Mouse (Mus musculus): ENCODE results near the gene Gm26558. TPM values are rescaled to one million over a fixed set of nuclear protein-coding genes. Genes with fewer than 3 reads are reported as not detected.
A peak's percentile ranks its signal among the peaks of the same experiment; 100 is the strongest.

The Gm26558 gene
- polyA plus RNA-seq, 1 experiment from 2014 or later = 6.3 TPM

DNA sequence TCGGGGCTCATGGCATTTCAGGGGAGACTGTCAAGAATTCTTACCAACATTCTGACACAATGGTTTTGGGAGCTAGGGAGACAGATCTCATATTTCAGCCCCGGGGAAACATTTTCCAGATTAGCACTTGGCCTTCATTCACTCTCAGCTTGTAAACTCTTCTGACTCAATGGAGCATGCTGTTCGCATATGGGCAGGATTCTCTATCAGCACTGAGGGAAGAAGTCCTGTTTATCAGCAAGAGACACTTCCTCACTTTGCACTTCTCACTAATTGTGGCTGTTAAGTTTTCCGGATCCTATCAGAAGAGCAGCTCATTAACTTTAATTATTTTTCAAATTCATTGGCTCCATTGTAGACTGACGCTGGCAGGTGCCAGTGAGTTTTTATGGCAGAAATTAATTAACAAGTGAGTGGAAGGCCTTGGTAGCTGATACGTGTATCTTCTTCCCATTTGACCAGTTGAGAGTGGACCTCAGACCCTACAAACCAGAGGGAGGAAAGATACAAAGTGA lies 16.6 kb downstream of the Gm26558 start:
- no peak for ATAC-seq (ENCODE audit: low FRiP score, low read depth)
- H3K4me2 ChIP-seq (replicated peaks) = no peak overlapping the region
- peaks cover 3% of the 10 kb centered on the region; the same call in 1 of the 2 replicates for H3K4me1 ChIP-seq
- no peak overlapping the region for H3K4me3 ChIP-seq
- no peak overlapping the region for H3K9ac ChIP-seq
- H3K27ac ChIP-seq = no peak overlapping the region
- no peaks in the 10 kb centered on the region for H3K27me3 ChIP-seq
- H3K36me3 ChIP-seq = no peaks in the 10 kb centered on the region
- no peaks in the 10 kb centered on the region for H3K9me3 ChIP-seq
- 56% methylated on average over 6 of the region's 6 CpGs for WGBS

DNA sequence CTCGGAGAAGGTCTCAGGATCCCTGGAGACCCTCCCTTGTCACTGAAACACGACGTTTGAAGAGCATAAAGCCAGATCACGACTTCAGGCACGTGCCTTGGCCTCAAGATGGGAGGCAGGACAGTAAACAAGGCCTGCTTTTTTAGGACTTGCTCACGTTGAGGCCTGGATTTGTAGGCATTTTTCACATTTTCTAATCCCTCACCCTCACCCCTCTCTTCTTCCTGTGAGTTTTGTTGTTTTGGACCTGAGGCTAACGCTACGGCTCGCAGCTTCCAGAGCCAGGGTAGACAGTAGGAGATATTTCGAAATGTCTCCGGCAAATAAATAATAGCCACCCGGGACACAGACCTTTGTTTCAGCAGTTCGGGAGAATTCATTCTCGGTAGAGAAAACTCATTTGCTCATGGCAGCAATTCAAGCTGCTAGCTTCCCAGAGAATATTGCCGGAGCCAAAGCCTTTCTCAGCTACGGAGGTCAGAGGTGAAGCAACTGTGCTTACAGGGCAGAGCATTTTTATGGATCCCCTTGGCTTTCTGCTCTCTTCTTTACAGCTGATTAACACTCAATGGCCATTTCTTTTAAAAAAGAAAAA lies 18.8 kb downstream of the Gm26558 start:
- H3K9me3 ChIP-seq = no peaks in the 10 kb centered on the region
- H3K9ac ChIP-seq = no peak overlapping the region
- H3K4me2 ChIP-seq (replicated peaks) = no peak overlapping the region
- peaks cover 3% of the 10 kb centered on the region; the same call in 1 of the 2 replicates for H3K4me1 ChIP-seq
- H3K36me3 ChIP-seq = no peaks in the 10 kb centered on the region
- 47% methylated on average over 16 of the region's 16 CpGs for WGBS
- no peak overlapping the region for H3K4me3 ChIP-seq
- no peak overlapping the region for H3K27ac ChIP-seq
- no peaks in the 10 kb centered on the region for H3K27me3 ChIP-seq
- no peak for ATAC-seq (ENCODE audit: low FRiP score, low read depth)

DNA sequence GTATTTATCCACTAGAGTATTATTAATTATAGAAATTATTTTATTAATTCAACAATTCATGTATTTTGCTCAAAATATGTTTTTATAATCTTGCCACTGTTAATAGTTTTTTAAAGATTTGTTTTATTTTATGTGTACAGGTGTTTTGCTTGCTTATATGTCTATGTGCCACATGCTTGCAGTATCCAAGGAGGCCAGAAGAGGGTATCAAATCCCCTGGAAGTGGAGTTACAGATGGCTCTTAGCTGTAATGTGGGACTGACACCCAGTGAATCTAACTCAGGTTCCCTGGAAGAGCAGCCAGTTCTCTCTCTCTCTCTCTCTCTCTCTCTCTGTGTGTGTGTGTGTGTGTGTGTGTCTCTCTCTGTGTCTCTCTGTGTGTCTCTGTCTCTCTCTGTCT lies 20.9 kb downstream of the Gm26558 start:
- peaks cover 3% of the 10 kb centered on the region; the same call in 1 of the 2 replicates for H3K4me1 ChIP-seq
- H3K36me3 ChIP-seq = no peaks in the 10 kb centered on the region
- no peak overlapping the region for H3K4me2 ChIP-seq (replicated peaks)
- no peak for ATAC-seq (ENCODE audit: low FRiP score, low read depth)
- no peaks in the 10 kb centered on the region for H3K9me3 ChIP-seq
- H3K27ac ChIP-seq = no peak overlapping the region
- no peaks in the 10 kb centered on the region for H3K27me3 ChIP-seq
- no peak overlapping the region for H3K9ac ChIP-seq
- no peak overlapping the region for H3K4me3 ChIP-seq

DNA sequence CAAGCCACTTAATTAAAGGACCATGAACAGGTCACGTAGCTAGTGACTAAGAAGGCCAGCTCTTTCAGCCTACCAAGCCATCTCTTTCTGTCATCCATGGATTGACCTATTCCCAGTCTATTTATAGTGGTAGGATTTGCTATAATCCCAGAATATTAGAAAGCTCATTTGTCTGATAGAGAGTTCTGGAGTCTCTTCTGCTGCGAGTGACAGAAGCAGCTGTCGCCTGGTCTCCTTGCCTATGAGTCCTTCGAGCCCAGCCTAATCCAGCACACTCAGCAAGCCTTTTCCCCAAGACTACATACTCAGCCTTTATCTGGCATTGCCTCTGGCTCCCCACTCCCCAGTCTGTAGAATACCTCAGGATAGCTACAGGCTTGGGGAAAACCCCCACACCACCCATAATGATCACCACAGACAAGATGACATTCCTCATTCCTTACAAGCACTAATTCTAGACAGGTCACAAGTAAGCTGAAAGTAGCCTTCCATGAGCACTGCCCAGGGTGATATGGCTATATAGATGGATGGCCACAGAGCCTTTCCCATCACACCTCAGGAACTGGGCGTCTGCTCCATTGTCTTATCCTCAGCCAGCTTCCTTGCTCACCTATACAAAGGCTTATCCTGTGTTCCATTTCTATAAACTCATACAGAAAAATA lies 27.7 kb downstream of the Gm26558 start:
- Histone ChIP-seq H3K9ac (no peak overlapping the region), H3K9me3 (peaks cover 3% of the 10 kb centered on the region; the same call in 1 of the 2 replicates), H3K36me3 (no peaks in the 10 kb centered on the region), H3K4me3 (no peak overlapping the region), H3K27ac (no peak overlapping the region), H3K4me2 (replicated peaks) (no peak overlapping the region), H3K27me3 (peaks cover 38% of the 10 kb centered on the region), H3K4me1 (peaks cover 13% of the 10 kb centered on the region)
- 80% methylated on average over 5 of the region's 5 CpGs for WGBS
- no peak for ATAC-seq (ENCODE audit: low FRiP score, low read depth)

DNA sequence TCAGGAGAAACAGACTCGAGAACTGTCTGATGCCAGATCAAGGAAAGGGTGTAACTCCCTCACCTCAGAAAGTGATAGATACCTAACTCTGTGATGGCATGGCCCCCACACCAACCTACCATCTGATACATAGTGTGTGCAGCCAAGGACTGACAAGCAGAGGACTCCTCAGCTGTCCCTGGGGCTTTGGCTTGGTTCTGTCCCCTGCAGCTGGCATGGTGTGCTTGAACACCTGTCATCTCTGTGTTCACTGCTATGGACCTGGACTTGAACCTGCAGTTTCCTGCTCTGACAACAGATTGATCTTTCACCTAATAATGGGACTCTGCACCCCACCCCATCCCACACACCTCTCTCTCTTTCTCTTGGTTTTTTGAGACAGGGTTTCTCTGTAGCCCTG lies 29.5 kb downstream of the Gm26558 start:
- H3K9ac ChIP-seq = no peak overlapping the region

DNA sequence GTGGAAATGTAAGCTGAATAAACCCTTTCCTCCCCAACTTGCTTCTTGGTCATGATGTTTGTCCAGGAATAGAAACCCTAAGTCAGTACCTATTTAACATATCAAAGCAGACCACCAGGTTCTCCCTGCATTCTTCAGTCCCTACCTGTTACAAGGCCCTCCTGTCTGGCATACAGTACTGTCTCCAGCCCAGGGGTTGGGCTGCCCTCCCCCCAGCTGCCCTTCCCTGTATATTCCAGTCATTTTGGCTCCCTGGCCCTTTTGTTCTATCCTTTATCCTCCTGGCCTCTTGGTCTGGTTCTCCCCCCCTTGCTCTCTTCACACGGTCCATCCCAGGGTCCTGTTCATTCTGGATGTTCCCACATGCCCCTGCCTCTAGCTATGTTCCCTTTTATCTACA lies 30.6 kb downstream of the Gm26558 start:
- ATAC-seq (ENCODE audit: low FRiP score, low read depth) = no peak

More for the DNA sequence above, 29.5 kb downstream of the Gm26558 start:
- H3K4me2 ChIP-seq (replicated peaks) = no peak overlapping the region
- no peaks in the 10 kb centered on the region for H3K36me3 ChIP-seq
- peaks cover 42% of the 10 kb centered on the region for H3K27me3 ChIP-seq
- H3K27ac ChIP-seq = no peak overlapping the region
- peaks cover 4% of the 10 kb centered on the region; the same call in 1 of the 2 replicates for H3K9me3 ChIP-seq
- H3K4me1 ChIP-seq = peaks cover 17% of the 10 kb centered on the region
- no peak overlapping the region for H3K4me3 ChIP-seq
- no peak for ATAC-seq (ENCODE audit: low FRiP score, low read depth)
- WGBS = 76% methylated on average over 1 of the region's 1 CpGs

DNA sequence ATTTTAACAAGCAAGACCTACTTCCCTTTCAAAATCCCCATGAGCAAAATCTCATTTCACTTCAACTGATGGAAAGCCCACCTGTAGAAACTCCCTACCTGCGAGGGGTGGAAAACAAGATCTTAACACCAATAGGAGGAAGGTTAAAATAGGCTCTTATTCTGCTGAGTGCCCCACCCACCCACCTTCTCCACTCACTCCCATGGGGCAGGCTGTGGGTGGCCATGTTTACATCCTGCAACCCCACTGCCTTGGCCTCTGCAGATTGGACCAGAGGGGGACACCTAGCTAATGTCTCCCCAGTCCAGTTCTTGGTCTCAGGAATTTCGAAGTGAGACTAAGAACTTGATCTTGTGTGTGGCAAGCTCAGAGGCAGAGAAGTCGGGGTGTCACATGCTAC lies 32.0 kb downstream of the Gm26558 start:
- Histone ChIP-seq H3K27me3 (peaks cover 39% of the 10 kb centered on the region), H3K36me3 (no peaks in the 10 kb centered on the region), H3K4me3 (peak overlapping the region; percentile 32), H3K4me2 (replicated peaks) (peak overlapping the region; percentile 61), H3K9ac (no peak overlapping the region), H3K9me3 (0 out of 2 replicates have a peak, but pooled peaks cover 5% of the 10 kb centered on the region), H3K27ac (no peak overlapping the region), H3K4me1 (peaks cover 17% of the 10 kb centered on the region)
- peak; percentile 35 for ATAC-seq (ENCODE audit: low FRiP score, low read depth)
- 45% methylated on average over 3 of the region's 3 CpGs for WGBS

More for the DNA sequence above, 30.6 kb downstream of the Gm26558 start:
- H3K36me3 ChIP-seq = no peaks in the 10 kb centered on the region
- H3K4me3 ChIP-seq = no peak overlapping the region
- peaks cover 42% of the 10 kb centered on the region for H3K27me3 ChIP-seq
- no peak overlapping the region for H3K9ac ChIP-seq
- peaks cover 17% of the 10 kb centered on the region for H3K4me1 ChIP-seq
- peaks cover 8% of the 10 kb centered on the region; the same call in 1 of the 2 replicates for H3K9me3 ChIP-seq
- H3K4me2 ChIP-seq (replicated peaks) = no peak overlapping the region
- H3K27ac ChIP-seq = no peak overlapping the region
- WGBS = 85% methylated on average over 1 of the region's 1 CpGs

DNA sequence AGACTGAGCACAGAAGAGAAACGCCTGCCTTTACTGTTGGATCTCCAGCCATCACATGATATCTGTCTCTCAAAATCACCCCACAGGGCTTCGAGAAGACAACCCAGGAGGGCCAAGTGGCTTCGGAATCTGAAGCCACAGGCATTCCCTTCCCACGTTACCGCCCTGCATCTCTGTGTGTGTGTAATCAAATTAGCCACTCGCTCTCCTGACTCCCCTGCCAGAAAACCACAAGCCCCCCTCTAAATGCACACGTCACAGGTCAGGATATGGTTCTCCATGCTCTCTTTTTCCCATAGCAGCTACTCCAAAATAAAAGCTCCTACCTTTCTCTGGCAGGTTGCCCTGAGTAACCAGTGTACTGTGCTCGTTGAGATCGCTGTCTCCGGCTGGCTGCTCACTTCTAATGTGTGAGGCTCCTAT lies 32.6 kb downstream of the Gm26558 start:
- H3K4me3 ChIP-seq = peak overlapping the region; percentile 32
- H3K27me3 ChIP-seq = peaks cover 36% of the 10 kb centered on the region
- 0 out of 2 replicates have a peak overlapping the region, but pooled peaks have one; percentile 33 for H3K27ac ChIP-seq
- peaks cover 17% of the 10 kb centered on the region for H3K4me1 ChIP-seq
- 3% methylated on average over 10 of the region's 10 CpGs for WGBS
- peak overlapping the region; percentile 61 for H3K4me2 ChIP-seq (replicated peaks)
- H3K9me3 ChIP-seq = 0 out of 2 replicates have a peak, but pooled peaks cover 5% of the 10 kb centered on the region
- peak overlapping the region; percentile 19; the same call in 1 of the 2 replicates for H3K9ac ChIP-seq
- peak; percentile 90 for ATAC-seq (ENCODE audit: low FRiP score, low read depth)
- H3K36me3 ChIP-seq = no peaks in the 10 kb centered on the region

DNA sequence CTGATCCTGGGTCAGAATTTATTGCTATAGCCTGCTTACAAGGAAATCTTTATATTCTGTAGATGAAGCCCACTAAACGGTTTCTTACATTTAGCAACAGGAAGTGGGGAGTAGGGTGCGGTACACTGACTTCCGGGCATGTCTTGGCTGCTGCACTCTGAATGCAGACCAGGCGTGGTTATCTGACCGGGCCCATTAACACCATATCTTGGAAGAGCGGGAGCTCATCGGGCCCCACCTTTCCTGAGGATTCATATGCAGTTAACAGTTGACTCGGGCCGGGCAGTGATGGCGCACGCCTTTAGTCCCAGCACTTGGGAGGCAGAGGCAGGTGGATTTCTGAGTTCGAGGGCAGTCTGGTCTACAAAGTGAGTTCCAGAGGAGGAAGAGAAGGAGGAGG lies 33.5 kb downstream of the Gm26558 start:
- Histone ChIP-seq H3K27me3 (peaks cover 34% of the 10 kb centered on the region), H3K4me1 (peaks cover 17% of the 10 kb centered on the region), H3K27ac (no peak overlapping the region), H3K4me3 (no peak overlapping the region), H3K4me2 (replicated peaks) (no peak overlapping the region), H3K9me3 (0 out of 2 replicates have a peak, but pooled peaks cover 5% of the 10 kb centered on the region), H3K9ac (no peak overlapping the region), H3K36me3 (no peaks in the 10 kb centered on the region)
- ATAC-seq (ENCODE audit: low FRiP score, low read depth) = no peak
- WGBS = 71% methylated on average over 12 of the region's 12 CpGs

DNA sequence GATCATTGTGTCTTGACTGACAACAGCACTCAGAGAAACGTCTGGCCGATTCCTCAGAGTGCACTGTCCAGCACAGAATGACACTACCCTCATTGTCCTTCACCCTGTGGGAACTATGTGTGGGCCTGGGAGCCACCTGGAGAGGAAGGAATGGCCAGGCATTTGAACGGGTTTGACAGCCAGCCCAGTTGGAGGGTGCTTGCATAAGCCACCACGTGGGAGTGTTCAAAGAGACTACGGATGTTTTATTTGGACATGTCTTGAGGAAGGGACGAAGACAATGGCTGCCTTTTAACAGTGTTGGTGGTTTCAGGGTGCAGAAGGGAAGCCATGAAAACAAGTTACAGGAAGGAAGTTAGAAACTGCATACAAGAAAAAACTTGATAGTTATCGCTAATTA lies 36.1 kb downstream of the Gm26558 start:
- 0 out of 2 replicates have a peak, but pooled peaks cover 5% of the 10 kb centered on the region for H3K9me3 ChIP-seq
- peaks cover 17% of the 10 kb centered on the region for H3K4me1 ChIP-seq
- no peak overlapping the region for H3K27ac ChIP-seq
- H3K4me3 ChIP-seq = no peak overlapping the region
- no peaks in the 10 kb centered on the region for H3K36me3 ChIP-seq
- H3K9ac ChIP-seq = no peak overlapping the region
- WGBS = 80% methylated on average over 7 of the region's 7 CpGs
- H3K4me2 ChIP-seq (replicated peaks) = no peak overlapping the region
- peaks cover 16% of the 10 kb centered on the region for H3K27me3 ChIP-seq
- ATAC-seq (ENCODE audit: low FRiP score, low read depth) = no peak

DNA sequence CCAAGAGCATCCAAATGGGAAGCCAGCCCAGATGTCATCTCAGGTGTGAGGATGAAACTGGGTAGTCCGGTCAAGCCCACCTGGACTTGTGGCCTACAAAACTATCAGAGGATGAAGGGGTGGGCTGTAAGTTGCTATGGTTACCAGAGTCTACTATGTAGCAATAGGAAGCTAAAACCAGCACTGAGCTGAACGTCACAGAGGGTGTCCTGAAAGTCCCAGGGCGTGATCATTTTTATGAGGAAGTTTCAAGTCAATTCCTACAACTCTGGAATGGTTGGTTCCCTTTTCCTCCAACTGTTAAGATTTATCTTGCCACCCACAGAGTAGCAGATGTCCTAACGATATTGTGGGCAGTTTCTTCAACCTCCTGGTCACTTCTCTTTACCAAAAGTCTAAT lies 39.7 kb downstream of the Gm26558 start:
- Histone ChIP-seq H3K4me2 (replicated peaks) (no peak overlapping the region), H3K36me3 (no peaks in the 10 kb centered on the region), H3K4me3 (no peak overlapping the region), H3K4me1 (peaks cover 8% of the 10 kb centered on the region; the same call in 1 of the 2 replicates), H3K27ac (no peak overlapping the region), H3K9ac (no peak overlapping the region), H3K9me3 (0 out of 2 replicates have a peak, but pooled peaks cover 2% of the 10 kb centered on the region), H3K27me3 (peaks cover 8% of the 10 kb centered on the region)
- ATAC-seq (ENCODE audit: low FRiP score, low read depth) = no peak
- WGBS = 59% methylated on average over 4 of the region's 4 CpGs

DNA sequence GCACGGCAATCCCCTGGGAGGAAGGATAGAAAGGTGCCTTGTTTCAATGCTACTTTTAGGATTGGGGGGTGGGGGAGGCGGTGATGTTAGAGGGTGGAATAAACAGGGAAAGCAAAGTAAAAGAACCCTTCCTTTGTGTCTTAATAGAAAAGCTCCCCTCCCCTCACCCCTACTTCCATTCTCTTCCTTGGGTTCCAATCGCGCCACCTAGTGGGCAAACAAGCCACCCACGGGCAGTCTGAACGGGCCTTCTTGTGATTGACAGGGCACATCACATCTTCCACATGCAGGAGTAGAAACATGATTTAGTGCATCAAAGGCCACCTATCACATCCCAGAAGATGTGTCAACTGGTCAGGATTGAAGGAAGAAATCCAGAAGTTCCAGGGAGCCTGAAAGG lies 41.7 kb downstream of the Gm26558 start:
- no peaks in the 10 kb centered on the region for H3K36me3 ChIP-seq
- 32% methylated on average over 6 of the region's 6 CpGs for WGBS
- H3K4me1 ChIP-seq = peaks cover 8% of the 10 kb centered on the region; the same call in 1 of the 2 replicates
- H3K9me3 ChIP-seq = no peaks in the 10 kb centered on the region
- peaks cover 8% of the 10 kb centered on the region for H3K27me3 ChIP-seq
- no peak overlapping the region for H3K4me3 ChIP-seq
- no peak overlapping the region for H3K9ac ChIP-seq
- ATAC-seq (ENCODE audit: low FRiP score, low read depth) = no peak
- H3K27ac ChIP-seq = no peak overlapping the region
- H3K4me2 ChIP-seq (replicated peaks) = no peak overlapping the region

All from limb, embryonic 13.5 days (tissue).